Mouse (Mus musculus) inflammation-experienced regulatory T-cells, adult 6 months (primary cell): ENCODE results near the gene Zbtb20. TPM values are rescaled to one million over a fixed set of nuclear protein-coding genes. Genes with fewer than 3 reads are reported as not detected.

Experiments
- ATAC-seq: one replicate; pipeline ENCODE4 v1.8.0; 2017
- polyA plus RNA-seq, 3 experiments: library from polyadenylated mRNA; unstranded; fragments of 100-300 nt; shearing (Covaris generic); gene quantifications; one replicate each; pipeline ENCODE4 v1.2.1; 2017

Gene Zbtb20
- polyA plus RNA-seq, 3 experiments from 2014 or later, result 32.1 to 97.7 (median 96.1) TPM

DNA sequence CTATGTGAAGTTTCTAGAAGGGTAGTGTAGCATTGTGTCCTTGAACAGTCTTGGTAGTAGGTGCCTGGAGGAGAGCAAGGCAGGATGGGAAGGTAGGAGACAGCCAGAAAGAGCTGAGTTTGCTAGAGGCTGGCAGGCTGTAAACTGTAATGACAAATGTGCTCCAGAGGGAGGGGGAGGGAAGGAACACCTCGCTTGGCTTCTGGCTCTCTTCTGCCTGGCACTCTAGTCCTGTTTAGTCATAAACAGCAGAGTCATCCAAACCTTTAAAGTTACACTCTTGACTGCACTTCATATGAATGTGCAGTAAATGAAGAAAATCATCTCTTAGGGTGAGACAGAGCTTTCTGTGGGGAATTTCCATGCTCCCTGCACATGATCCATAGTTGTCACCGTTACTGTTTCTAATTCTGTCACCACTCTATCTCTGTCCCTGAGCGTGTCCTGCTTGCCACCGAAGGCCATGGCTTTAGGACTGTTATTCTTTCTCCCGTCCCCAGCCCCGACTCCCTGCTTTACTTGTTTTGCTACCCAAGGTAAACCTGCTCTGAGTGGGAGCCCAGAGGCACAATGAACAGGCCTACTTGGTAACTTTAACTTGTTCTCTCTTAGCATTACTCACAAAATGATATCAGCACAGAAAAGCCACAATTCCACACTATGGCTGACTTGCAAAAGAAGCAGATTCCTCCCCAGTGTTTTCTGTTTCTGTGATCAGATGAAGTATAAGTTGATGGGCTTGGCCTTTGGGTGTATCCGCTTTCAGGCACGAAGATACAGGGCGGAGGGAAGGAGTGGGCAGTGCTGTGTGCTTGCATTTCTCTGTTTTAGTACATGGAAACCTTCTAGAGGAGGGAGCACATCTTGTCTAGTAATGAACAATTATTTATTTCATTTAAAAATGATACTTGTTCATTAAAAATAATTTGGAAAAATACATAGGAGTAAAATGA is 427.8 kb downstream of the Zbtb20 start:
- peak; percentile 47 for ATAC-seq

- ATAC-seq, result no peak
These were observed 434.3 kb downstream of the Zbtb20 start for GRCm38 (mm10) chr16:43309968-43310431.

DNA sequence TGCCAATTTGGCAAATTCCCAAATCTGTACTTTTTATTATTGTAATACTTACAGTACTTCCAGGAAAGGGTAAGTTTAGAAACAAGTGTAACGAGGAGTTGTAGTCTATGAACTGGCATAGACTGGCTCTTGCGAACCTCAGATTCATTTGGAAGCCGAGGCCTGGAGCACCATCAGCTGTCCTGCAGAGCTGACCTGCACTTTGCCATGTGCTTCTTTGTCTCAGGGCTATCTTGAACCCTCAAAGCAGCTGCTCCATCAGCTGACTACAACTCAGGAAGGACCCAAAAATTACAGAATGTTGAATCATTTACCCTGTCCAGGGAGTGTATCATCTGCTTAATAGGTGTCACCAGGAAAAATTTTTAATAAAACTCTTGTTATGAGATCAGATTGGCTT is 448.3 kb downstream of the Zbtb20 start:
- ATAC-seq, result no peak

GRCm38 (mm10) chr16:43328221-43328620 is 452.5 kb downstream of the Zbtb20 start:
- no peak for ATAC-seq

DNA sequence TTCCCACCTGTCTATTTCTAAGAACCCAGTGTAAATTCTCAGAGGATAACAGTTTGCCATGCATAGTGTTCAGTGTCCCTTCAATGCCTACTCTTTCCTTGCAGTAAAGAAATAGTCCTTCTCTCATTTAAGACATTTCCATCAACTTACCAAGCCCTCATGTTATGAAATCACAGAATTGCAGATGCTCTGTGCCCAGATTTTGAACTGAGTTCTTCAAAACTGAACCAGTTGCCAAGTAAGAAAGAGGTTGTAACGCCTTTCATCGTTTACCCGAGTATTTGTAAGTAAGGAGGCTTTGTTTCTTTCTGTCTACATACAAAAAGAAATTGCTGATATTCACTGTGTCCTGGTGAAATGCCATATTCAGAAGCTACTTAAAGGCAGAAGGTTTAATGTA is 454.5 kb downstream of the Zbtb20 start:
- ATAC-seq, result no peak

GRCm38 (mm10) chr16:43331440-43331839 is 455.8 kb downstream of the Zbtb20 start:
- ATAC-seq, result no peak

DNA sequence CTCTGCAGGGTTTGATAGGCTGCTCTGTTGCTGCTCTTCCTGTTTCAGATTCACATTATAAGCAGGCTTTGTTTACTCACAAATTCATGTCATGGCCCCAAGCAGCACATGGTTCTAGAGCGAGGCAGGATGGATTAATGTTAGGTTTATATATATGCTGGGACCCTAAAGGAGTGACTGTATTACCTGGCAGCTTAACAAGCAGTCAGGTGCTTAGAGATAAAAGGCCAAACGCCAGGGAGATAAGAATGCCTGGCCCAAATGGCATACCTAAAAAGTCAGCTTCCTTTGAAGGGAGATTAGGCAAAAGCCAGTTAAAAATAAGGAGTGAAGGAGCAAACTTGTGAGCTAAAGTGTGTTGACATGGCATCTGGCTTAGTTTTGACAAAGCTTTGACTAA is 457.1 kb downstream of the Zbtb20 start:
- ATAC-seq, result no peak

GRCm38 (mm10) chr16:43333265-43333664 is 457.6 kb downstream of the Zbtb20 start:
- ATAC-seq, result no peak

DNA sequence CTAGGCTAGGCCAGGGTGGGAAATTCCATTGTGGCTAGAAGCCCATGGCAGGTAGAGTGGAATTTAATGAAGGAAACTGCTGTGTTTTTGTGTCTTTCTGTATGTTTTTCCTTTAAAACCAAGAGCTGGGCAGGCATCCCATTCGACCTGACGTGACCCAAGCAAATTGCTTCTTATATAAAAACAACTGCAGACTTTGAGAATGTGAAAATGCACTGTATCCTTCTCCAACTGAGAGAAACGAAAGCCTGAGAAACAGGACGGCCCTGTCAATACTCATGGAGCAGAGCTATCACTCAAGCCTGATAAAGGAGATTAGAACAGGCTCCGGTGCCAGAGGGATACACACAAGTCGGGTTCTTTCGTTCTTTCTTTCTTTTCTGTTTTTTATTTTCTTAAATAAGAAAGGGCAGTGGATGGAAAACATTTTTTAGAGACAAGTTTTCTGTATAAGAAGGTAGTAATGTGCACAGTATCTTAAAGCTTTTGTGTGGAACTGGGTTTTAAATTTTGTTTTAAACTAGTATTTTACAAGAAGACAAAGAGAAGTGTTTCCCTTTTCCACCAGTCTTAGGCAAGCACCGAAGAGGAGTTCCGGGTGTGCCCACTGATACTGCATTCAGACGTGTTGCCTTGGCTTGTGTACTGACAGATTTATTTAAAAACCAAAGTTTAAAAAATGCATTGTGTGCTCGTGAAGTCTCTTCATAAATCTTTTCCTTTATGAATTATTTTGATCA is 458.9 kb downstream of the Zbtb20 start:
- ATAC-seq, result no peak

DNA sequence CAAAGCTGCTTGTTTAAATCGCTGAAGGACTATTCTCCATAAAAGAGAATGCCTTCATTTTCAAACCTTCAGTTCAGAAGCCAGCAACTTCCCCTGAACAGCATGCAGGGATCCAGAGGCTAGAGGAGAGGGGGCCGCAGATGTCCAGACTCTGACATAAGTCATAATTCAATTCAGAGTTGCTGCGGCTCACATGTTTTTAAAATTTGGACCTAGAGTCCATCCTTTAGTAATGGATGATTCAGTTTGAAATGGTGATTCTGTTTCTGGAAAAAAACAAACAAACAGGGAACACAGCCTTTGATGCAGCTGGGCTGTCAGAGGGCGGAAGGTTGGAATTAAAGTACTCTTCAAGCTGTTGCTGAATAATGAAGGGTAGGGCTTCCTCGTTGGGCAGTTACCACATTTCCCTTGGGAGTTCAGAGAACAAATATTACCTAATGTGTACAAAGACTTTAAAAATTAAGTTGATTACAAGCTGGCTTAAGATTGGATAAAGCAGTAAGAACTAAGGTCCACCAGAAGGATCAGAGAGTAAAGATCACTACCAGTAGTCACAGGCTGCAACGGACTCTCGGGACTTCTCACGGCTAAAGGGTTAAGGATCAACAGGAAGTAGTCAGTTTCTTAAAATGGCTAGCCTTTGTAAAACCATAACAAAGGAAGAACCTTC is 459.6 kb downstream of the Zbtb20 start:
- no peak for ATAC-seq

DNA sequence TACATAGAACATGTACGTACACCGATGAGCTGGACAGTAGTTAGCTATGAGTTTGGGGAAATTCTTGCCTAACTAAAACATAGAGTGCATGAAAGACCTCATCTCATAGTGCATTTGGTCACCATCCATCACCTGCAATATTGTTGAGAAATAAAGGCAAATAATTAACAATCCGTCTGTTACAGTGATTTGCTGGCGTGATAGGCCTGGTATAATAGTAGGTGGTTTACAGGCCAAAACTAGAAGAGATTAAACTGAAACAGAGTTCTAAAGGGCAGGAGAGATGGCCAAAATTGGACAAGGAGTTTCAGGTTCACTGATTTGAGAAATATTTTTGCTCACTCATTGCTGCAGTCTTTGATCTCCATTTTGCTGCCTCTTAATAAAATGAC is 460.1 kb downstream of the Zbtb20 start:
- ATAC-seq, result no peak

- ATAC-seq, result no peak
These were observed 465.0 kb downstream of the Zbtb20 start for GRCm38 (mm10) chr16:43340712-43341111.

DNA sequence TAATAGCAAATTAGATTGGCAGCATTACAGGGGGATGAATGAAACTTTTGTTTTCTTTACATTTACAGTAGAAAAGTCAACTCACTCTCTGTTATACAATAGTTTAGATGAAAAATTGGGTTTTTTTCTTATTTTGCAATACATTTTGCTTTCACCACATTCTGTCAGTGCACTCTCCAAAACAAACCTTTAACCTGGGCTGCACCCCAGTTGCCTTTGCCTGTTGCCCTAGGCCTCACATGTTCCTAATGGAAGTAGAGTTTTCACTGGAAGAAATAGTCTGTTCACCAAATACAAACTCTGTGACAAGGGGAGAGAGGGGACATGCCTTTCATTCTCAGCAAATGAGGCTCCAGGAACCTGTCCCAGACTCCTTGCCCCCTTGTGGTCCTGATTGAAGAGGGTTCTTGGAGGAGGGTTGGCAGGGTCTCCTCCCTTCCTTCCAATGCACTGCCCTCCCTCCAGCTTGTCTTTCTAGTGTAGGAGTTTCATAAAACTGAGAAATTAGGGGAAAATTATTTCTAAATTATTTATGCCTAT is 466.3 kb downstream of the Zbtb20 start:
- ATAC-seq, result no peak

GRCm38 (mm10) chr16:43346094-43346493 is 470.4 kb downstream of the Zbtb20 start:
- ATAC-seq, result no peak

GRCm38 (mm10) chr16:43355776-43356645 is 480.3 kb downstream of the Zbtb20 start:
- no peak for ATAC-seq

- no peak for ATAC-seq
These were observed 483.9 kb downstream of the Zbtb20 start for GRCm38 (mm10) chr16:43359546-43359945.

DNA sequence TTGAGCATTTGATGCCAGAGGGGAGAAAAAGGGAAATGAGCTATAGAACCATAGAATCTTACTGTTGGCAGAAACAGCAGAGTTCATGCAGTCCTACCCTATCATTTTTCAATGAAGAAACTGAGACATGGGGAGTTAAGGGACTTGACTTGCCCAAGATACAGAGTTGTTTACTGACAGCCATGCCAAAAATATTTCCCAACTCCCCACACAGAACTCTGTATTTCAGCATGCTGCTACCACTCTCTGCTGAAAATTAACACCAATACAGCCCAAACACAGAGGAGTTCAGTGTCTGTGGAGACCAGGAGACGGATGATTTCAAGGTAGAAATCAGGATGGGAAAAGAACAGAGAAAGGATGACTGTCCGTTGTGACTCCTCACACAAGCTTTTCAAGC is 484.4 kb downstream of the Zbtb20 start:
- ATAC-seq, result no peak

DNA sequence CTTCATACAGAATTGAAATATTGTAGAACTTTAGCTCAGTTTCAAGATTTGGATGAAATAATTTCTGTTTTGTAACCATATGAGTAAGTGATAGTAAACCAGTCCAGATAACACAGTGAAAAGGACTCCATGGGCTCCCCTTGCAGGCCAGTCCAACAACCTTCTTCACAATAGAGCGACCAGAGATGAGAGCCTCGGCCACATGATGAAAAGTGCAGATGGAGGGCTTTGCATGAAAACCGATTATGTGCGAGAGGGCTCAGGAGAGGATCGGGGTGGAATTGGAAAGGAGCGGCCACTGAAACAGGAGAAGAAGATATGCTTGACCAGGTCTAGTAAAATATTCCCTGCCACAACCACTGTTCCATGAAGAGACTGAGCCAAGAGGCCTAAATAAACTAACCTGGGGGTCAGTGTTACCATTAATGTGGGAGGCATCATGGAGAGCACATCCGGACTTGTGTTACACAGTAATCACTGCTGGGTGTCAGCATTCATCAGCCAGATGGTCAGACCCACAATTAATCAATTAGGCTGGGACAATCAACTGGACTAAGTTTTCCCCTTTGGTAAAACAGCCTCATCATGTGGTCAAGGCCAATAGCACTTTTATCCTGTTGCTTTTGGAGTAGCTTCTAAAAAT is 485.3 kb downstream of the Zbtb20 start:
- no peak for ATAC-seq

DNA sequence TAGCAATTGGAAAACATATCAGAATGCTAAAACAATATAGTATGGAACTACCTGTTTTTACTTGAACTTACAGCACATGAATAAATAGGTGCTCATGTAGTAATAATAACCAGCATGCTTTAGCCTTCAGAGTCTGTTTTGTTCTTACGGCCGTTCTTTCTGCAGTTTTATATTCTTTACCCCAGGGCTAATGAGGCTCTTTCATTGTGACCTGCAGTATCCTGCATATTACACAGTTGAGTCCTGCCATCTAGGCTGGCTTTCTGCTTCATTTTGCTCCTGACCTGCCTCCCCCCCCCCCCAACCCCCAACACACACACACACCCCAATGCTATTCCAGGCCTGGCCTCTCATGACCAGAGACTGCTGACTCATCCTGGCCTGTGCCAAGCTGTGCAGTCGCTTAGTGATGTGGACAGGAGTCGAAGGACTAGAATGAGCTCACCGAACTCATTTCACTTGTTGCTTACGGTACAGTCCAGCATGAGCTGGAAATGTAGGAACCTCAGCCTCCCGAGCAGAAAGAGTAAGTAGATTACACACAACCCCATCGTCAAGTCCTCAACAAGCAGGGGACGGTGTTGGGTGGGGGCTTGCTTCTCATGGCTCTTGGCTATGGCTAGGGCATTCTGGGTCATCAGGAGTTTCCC is 487.1 kb downstream of the Zbtb20 start:
- no peak for ATAC-seq

- ATAC-seq, result no peak
These were observed 487.6 kb downstream of the Zbtb20 start for GRCm38 (mm10) chr16:43363316-43363715.
